Mouse (Mus musculus): ENCODE measurements at regions not wholly inside any gene's neighbourhood (a gene's known extent, or its start where the extent isn't known, plus 50 kb on each side); places are given as distances from the start of the nearest gene placed in this dataset.

DNA sequence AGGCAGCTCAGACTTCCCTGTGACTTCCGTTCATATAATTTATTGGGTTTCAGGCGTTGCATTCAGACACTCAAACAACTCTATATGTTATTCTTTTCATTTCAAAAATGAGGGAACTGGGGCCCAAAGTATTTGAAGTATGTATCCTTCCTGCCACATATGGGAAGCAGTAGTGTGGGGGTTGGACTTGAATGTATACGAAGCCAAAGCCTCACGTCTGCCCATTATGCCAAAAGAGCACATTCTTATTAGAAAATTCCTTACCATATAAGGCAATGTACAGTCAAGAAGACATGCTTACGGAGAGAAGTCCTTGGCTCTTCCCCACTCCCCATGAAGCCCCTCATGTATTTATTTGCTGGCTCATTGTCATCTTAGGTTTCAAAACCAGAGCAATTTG, 97.4 kb downstream of the Evx1 start:
- Histone ChIP-seq H3K36me3 (ENCODE audit: control insufficient read depth, insufficient read depth, low read length) (no peaks in the 10 kb centered on the region), H3K27me3 (ENCODE audit: control insufficient read depth, insufficient read depth, low read length) (no peaks in the 10 kb centered on the region), H3K4me1 (ENCODE audit: control insufficient read depth, insufficient read depth, low read length) (no peaks in the 10 kb centered on the region), H3K4me3 (ENCODE audit: control insufficient read depth, low read depth, low read length) (no peak overlapping the region), H3K27ac (ENCODE audit: control insufficient read depth, insufficient read depth, low read depth, low read length) (no peak overlapping the region)
- TF ChIP-seq CTCF (IDR thresholded peaks at IDR 0.05; ENCODE audit: control insufficient read depth, insufficient read depth, insufficient replicate concordance, low read depth, low read length) (no peak), POLR2A (IDR thresholded peaks at IDR 0.05; ENCODE audit: control insufficient read depth, low read depth, low read length) (no peak)

DNA sequence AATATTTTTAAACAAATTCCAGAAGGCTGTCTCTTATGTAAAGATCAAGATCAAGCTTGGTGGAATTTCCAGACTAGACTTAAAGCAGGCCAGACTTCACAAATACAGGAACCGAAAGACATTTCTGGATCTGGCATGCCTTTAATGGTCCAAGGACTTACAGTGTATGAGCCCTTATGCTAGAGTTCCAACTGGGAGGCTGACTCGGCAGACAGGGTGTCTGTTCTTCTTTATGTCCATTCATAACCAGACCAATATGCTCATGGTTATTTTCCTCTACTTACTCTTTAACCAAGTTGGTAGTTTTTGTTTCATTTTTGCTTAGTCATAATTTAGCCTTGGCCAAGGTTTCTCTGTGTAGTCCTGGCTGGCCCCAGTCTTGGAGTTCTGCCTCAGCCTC, 98.0 kb downstream of the Evx1 start:
- H3K27ac ChIP-seq (ENCODE audit: control insufficient read depth, insufficient read depth, low read depth, low read length) = no peak overlapping the region
- no peaks in the 10 kb centered on the region for H3K4me1 ChIP-seq (ENCODE audit: control insufficient read depth, insufficient read depth, low read length)
- no peak for TF ChIP-seq POLR2A (IDR thresholded peaks at IDR 0.05; ENCODE audit: control insufficient read depth, low read depth, low read length)
- no peak for TF ChIP-seq CTCF (IDR thresholded peaks at IDR 0.05; ENCODE audit: control insufficient read depth, insufficient read depth, insufficient replicate concordance, low read depth, low read length)
- no peaks in the 10 kb centered on the region for H3K36me3 ChIP-seq (ENCODE audit: control insufficient read depth, insufficient read depth, low read length)
- H3K27me3 ChIP-seq (ENCODE audit: control insufficient read depth, insufficient read depth, low read length) = no peaks in the 10 kb centered on the region
- no peak overlapping the region for H3K4me3 ChIP-seq (ENCODE audit: control insufficient read depth, low read depth, low read length)

DNA sequence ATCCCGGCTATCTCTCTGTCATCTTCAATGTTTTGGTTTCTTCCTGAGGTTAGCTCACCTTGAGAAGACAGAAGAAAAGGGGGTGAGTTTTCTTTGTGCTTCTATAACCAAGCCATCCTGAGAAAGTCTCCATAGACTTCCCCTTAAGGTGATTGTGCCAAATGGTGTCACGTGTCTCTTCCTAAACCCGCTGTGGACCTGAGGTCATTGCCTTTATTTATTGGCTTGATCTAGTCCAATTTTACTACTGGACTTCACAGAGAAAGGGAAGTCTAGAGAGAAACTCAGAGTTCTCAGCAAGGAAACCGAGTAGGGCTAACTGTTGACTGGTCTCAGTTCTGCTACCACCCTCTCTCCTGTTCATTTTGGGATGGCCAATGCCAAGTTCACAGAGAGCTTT, 100.3 kb downstream of the Evx1 start:
- Histone ChIP-seq H3K4me3 (ENCODE audit: control insufficient read depth, low read depth, low read length) (no peak overlapping the region), H3K4me1 (ENCODE audit: control insufficient read depth, insufficient read depth, low read length) (no peaks in the 10 kb centered on the region), H3K27ac (ENCODE audit: control insufficient read depth, insufficient read depth, low read depth, low read length) (no peak overlapping the region), H3K27me3 (ENCODE audit: control insufficient read depth, insufficient read depth, low read length) (no peaks in the 10 kb centered on the region), H3K36me3 (ENCODE audit: control insufficient read depth, insufficient read depth, low read length) (no peaks in the 10 kb centered on the region)
- no peak for TF ChIP-seq CTCF (IDR thresholded peaks at IDR 0.05; ENCODE audit: control insufficient read depth, insufficient read depth, insufficient replicate concordance, low read depth, low read length)
- no peak for TF ChIP-seq POLR2A (IDR thresholded peaks at IDR 0.05; ENCODE audit: control insufficient read depth, low read depth, low read length)

DNA sequence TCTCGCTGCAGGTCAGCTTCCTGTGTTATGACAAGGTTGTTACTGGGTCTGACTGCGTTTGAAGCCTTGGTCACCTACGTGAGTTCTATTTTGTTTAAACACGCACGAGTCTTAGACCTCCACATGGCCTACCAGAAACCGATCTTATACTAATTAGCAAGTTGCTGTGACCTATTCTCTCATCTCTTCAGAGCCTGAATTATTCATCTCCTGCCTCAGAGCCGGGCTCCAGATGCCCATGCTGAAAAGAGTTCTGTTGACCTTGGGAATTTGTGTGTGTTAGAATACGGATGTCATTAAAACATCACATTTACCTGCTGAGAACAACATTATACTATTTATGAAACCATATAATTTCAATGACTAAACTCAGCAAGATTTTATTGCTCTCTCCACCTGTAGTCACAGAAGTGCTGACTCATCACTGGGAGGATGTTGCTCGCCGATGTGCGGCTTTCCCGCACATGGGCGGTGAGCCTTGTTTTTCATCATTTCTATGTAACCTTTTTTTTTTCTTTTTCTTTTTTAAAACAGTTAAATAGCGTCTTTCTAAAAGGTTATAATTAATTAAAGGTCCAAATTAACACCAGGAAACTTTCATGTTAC, 102.1 kb downstream of the Evx1 start:
- no peaks in the 10 kb centered on the region for H3K36me3 ChIP-seq (ENCODE audit: control insufficient read depth, insufficient read depth, low read length)
- no peaks in the 10 kb centered on the region for H3K4me1 ChIP-seq (ENCODE audit: control insufficient read depth, insufficient read depth, low read length)
- no peak overlapping the region for H3K27ac ChIP-seq (ENCODE audit: control insufficient read depth, insufficient read depth, low read depth, low read length)
- no peaks in the 10 kb centered on the region for H3K27me3 ChIP-seq (ENCODE audit: control insufficient read depth, insufficient read depth, low read length)
- H3K4me3 ChIP-seq (ENCODE audit: control insufficient read depth, low read depth, low read length) = no peak overlapping the region
- TF ChIP-seq POLR2A (IDR thresholded peaks at IDR 0.05; ENCODE audit: control insufficient read depth, low read depth, low read length) (no peak), CTCF (IDR thresholded peaks at IDR 0.05; ENCODE audit: control insufficient read depth, insufficient read depth, insufficient replicate concordance, low read depth, low read length) (no peak)

DNA sequence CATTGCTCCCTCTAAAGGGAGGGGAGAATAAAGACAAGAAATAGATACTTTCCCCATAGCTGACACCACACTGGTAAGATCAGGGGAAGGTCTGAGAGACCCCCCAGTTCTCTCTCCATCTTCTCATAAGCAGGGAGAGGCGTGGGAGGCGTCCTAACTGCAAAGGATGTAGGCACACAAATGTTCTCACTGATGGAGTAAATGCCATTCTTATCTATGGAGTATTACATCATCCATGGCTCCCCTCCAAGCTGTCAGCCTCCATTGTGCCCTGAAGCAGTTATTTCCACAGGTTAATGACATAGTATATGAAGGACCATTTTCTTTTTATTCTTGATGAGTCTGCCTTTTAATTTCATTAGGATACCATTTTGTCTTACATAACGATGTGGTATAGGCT, 103.2 kb downstream of the Evx1 start:
- Histone ChIP-seq H3K27me3 (ENCODE audit: control insufficient read depth, insufficient read depth, low read length) (no peaks in the 10 kb centered on the region), H3K4me1 (ENCODE audit: control insufficient read depth, insufficient read depth, low read length) (no peaks in the 10 kb centered on the region), H3K27ac (ENCODE audit: control insufficient read depth, insufficient read depth, low read depth, low read length) (no peak overlapping the region), H3K4me3 (ENCODE audit: control insufficient read depth, low read depth, low read length) (no peak overlapping the region), H3K36me3 (ENCODE audit: control insufficient read depth, insufficient read depth, low read length) (no peaks in the 10 kb centered on the region)
- TF ChIP-seq CTCF (IDR thresholded peaks at IDR 0.05; ENCODE audit: control insufficient read depth, insufficient read depth, insufficient replicate concordance, low read depth, low read length) (no peak), POLR2A (IDR thresholded peaks at IDR 0.05; ENCODE audit: control insufficient read depth, low read depth, low read length) (no peak)

DNA sequence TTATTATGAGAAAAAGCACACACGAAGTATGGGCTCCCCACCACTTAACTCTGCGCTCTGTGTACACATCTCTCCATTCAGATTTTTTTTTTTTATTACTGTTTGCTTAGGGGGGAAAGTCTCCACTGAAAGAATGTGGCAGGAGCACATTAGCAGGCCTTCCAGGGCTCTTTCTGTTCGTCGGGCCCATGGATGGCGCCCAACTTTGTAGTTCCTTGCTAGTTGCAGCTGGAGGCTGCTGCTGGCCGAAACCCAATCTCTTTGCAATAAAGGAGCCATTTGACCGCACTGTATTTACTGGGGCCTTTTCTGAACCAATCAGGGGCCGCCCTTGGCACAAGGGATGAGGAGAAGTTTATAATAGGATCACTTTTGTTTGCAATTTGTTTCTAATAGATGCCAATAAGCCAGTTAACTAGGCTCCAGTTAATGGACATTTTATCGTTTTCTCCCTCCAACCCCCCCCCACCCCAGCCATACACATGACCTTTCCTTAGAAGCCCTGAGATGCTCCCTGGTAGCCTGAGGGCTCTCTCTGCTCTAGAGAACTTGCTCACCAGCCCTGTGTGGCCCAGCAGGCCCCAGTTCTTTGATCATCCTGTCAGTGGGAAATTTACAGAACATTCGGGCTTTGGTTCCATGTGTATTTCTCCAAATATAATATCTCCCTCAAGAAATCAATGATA, 104.3 kb downstream of the Evx1 start:
- Histone ChIP-seq H3K4me3 (ENCODE audit: control insufficient read depth, low read depth, low read length) (no peak overlapping the region), H3K27me3 (ENCODE audit: control insufficient read depth, insufficient read depth, low read length) (no peaks in the 10 kb centered on the region), H3K36me3 (ENCODE audit: control insufficient read depth, insufficient read depth, low read length) (no peaks in the 10 kb centered on the region), H3K27ac (ENCODE audit: control insufficient read depth, insufficient read depth, low read depth, low read length) (no peak overlapping the region), H3K4me1 (ENCODE audit: control insufficient read depth, insufficient read depth, low read length) (no peaks in the 10 kb centered on the region)
- TF ChIP-seq CTCF (IDR thresholded peaks at IDR 0.05; ENCODE audit: control insufficient read depth, insufficient read depth, insufficient replicate concordance, low read depth, low read length) = no peak
- no peak for TF ChIP-seq POLR2A (IDR thresholded peaks at IDR 0.05; ENCODE audit: control insufficient read depth, low read depth, low read length)

DNA sequence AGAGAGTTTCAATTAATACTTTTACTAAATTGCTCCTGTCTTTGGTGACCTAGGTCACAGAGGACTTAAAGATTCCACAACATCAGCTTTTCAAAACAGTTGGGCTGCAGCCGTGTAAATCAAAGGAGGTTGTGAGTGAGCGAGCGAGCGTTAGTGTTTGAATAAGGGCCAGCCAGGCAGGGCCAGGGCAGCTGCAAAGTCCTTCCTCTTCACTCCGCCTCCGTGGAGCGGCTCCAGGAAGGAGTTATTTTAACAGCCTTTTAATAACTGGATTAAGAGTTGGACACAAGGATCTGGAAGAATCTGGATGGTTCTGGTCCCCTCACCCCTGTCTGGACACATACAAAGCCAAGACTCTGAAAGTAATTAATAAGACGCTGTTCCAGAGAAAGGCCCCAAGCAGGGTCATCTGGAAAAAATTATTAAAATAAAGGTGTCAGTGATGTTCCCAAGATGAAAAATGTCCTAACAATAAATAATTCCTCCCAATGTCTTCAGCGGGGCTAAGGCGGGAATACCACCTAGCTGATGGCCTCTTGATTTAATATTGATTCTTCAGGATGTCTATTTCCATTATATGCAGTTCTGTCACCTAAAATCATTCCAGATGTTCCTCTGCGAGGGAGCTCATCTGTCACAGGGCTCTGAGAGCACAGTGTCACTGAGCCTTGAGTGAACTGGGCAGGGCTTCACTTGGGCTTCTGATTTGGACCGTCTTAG, 105.3 kb downstream of the Evx1 start:
- Histone ChIP-seq H3K4me1 (ENCODE audit: control insufficient read depth, insufficient read depth, low read length) (no peaks in the 10 kb centered on the region), H3K4me3 (ENCODE audit: control insufficient read depth, low read depth, low read length) (no peak overlapping the region), H3K36me3 (ENCODE audit: control insufficient read depth, insufficient read depth, low read length) (no peaks in the 10 kb centered on the region), H3K27me3 (ENCODE audit: control insufficient read depth, insufficient read depth, low read length) (no peaks in the 10 kb centered on the region), H3K27ac (ENCODE audit: control insufficient read depth, insufficient read depth, low read depth, low read length) (no peak overlapping the region)
- TF ChIP-seq POLR2A (IDR thresholded peaks at IDR 0.05; ENCODE audit: control insufficient read depth, low read depth, low read length) (no peak), CTCF (IDR thresholded peaks at IDR 0.05; ENCODE audit: control insufficient read depth, insufficient read depth, insufficient replicate concordance, low read depth, low read length) (no peak)
